Mouse (Mus musculus): ENCODE results near the gene Apof. TPM values are rescaled to one million over a fixed set of nuclear protein-coding genes. Genes with fewer than 3 reads are reported as not detected.
"Not testable (repeated sequence)": the region's sequence is repeated elsewhere in the genome, so short reads cannot be mapped to it uniquely, and the experiment has no call there.

Gene Apof
- polyA plus RNA-seq, 1 experiment from 2014 or later, result not detected

GRCm38 (mm10) chr10:128263393-128264310 is 4.8 kb upstream of the Apof start:
- H3K9me3 ChIP-seq (replicated peaks), result no peaks in the 10 kb centered on the region
- no peaks in the 10 kb centered on the region for H3K36me3 ChIP-seq
- WGBS, result 84% methylated on average over 6 of the region's 6 CpGs
- H3K27ac ChIP-seq (replicated peaks), result no peak overlapping the region
- H3K27me3 ChIP-seq (ENCODE audit: low read depth, poor library complexity, severe bottlenecking), result no peaks in the 10 kb centered on the region
- DNase-seq (ENCODE audit: low spot score), result no peak
- no peak overlapping the region for H3K4me3 ChIP-seq
- no peaks in the 10 kb centered on the region for H3K4me1 ChIP-seq

DNA sequence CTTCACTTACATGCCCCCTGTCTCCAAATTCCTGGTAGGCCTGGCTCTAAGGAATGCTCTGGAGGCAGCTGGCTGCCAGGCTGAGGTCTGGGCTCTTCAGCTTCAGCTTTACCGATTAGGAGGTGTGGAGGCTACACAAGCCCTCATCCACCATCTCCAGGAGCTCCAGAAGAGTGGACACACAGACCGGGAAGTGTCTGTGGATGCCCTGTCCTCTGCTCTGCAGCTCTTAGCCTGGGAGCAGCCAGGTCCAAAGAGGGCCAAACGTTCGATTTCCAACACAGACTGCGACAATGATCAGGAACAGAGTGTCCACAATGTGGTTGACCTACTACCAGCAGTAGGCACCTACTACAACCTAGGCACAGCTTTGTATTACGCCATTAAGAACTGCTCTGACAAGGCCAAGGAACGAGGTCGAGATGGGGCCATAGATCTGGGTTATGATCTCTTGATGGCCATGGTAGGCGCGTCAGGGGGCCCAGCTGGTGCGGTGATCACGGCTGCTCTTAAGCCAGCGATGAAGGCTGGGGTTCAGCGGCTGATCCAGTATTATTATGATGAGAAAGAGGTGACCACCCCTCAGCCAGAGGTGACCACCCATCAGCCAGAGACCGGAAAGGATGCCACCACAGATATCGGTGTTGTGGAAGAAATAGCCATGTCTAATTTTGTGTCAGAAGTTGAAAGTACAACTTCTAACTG is 887 bp downstream of the Apof start:
- WGBS, result 92% methylated on average over 16 of the region's 16 CpGs
- H3K27me3 ChIP-seq (ENCODE audit: low read depth, poor library complexity, severe bottlenecking), result peaks cover 8% of the 10 kb centered on the region
- no peak overlapping the region for H3K27ac ChIP-seq (replicated peaks)
- peaks cover 6% of the 10 kb centered on the region for H3K4me1 ChIP-seq
- no peaks in the 10 kb centered on the region for H3K36me3 ChIP-seq
- no peak overlapping the region for H3K4me3 ChIP-seq
- H3K9me3 ChIP-seq (replicated peaks), result no peaks in the 10 kb centered on the region
- no peak for DNase-seq (ENCODE audit: low spot score)

- under 1% methylated on average over 43 of the region's 43 CpGs for WGBS
- DNase-seq (ENCODE audit: low spot score), result peak; percentile 97
- H3K4me1 ChIP-seq, result peaks cover 6% of the 10 kb centered on the region
- peaks cover 8% of the 10 kb centered on the region for H3K27me3 ChIP-seq (ENCODE audit: low read depth, poor library complexity, severe bottlenecking)
- peak within 1 kb of the TSS; percentile 86 for H3K27ac ChIP-seq (replicated peaks)
- H3K9me3 ChIP-seq (replicated peaks), result no peaks in the 10 kb centered on the region
- H3K36me3 ChIP-seq, result no peaks in the 10 kb centered on the region
- peak within 1 kb of the TSS; percentile 71 for H3K4me3 ChIP-seq
Measured at GRCm38 (mm10) chr10:128270287-128270841, 1.9 kb downstream of the Apof start, which contains the start of gene Stat2. Stat2 (plus strand) TSS chr10:128270559.

DNA sequence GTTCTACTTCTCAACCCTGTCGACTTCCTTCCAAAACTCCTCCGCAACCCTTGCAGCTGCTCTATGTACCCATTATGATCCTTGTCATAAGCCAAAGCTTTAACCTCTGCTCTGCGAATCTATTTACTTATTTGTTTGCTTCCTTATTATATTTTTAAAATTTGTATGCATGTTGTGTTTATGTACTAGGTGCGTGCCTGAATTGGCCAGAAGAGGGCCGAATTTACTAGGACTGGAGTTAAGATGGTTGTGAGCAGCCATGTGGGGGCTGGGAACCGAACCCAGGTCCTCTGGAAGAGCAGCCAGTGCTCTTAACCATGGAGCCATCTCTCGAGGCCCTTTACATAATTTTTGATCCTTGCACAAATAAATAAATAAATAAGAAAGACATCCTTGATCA is 2.4 kb downstream of the Apof start:
- Histone ChIP-seq H3K27ac (replicated peaks) (peak overlapping the region; percentile 86), H3K4me1 (peaks cover 6% of the 10 kb centered on the region), H3K9me3 (replicated peaks) (no peaks in the 10 kb centered on the region), H3K4me3 (peak overlapping the region; percentile 71), H3K36me3 (no peaks in the 10 kb centered on the region), H3K27me3 (ENCODE audit: low read depth, poor library complexity, severe bottlenecking) (peaks cover 8% of the 10 kb centered on the region)
- DNase-seq (ENCODE audit: low spot score), result no peak
- 43% methylated on average over 7 of the region's 7 CpGs for WGBS

- 71% methylated on average over 2 of the region's 2 CpGs for WGBS
- no peak for DNase-seq (ENCODE audit: low spot score)
- Histone ChIP-seq H3K9me3 (replicated peaks) (no peaks in the 10 kb centered on the region), H3K4me3 (no peak overlapping the region), H3K27me3 (ENCODE audit: low read depth, poor library complexity, severe bottlenecking) (peaks cover 8% of the 10 kb centered on the region), H3K36me3 (peaks cover 6% of the 10 kb centered on the region), H3K27ac (replicated peaks) (no peak overlapping the region), H3K4me1 (peaks cover 6% of the 10 kb centered on the region)
Measured at GRCm38 (mm10) chr10:128271883-128272282, 3.4 kb downstream of the Apof start.

GRCm38 (mm10) chr10:128272819-128273439 is 4.5 kb downstream of the Apof start:
- H3K4me3 ChIP-seq; H3K27ac ChIP-seq (replicated peaks); H3K4me1 ChIP-seq; H3K27me3 ChIP-seq (ENCODE audit: low read depth, poor library complexity, severe bottlenecking); H3K9me3 ChIP-seq (replicated peaks); DNase-seq (ENCODE audit: low spot score): not testable (repeated sequence)
- peaks cover 15% of the 10 kb centered on the region for H3K36me3 ChIP-seq
- 90% methylated on average over 6 of the region's 7 CpGs for WGBS

- 87% methylated on average over 1 of the region's 1 CpGs for WGBS
- not testable (repeated sequence) for H3K4me3 ChIP-seq; DNase-seq (ENCODE audit: low spot score); H3K27me3 ChIP-seq (ENCODE audit: low read depth, poor library complexity, severe bottlenecking); H3K9me3 ChIP-seq (replicated peaks); H3K4me1 ChIP-seq; H3K27ac ChIP-seq (replicated peaks)
- peaks cover 37% of the 10 kb centered on the region for H3K36me3 ChIP-seq
Measured at GRCm38 (mm10) chr10:128275374-128275773, 6.9 kb downstream of the Apof start.

DNA sequence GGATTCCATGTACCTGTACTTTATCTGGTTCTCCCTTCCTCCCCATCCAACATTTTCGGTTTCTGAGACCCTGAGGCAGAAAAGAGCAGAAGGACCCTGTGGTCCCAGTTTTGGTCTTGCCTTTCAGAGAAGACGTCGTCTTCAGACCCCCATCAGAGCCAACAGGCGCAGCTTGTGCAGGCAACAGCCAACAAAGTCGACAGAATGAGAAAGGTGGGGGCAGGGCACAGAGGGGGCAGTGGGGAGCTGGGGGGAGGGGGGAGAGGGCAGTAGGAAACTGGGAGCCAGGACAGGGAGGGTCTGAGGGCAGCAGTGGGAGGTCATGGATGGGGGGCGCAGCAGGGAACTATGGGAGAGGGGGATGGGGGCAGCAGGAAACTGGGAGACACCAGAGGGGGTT is 9.7 kb downstream of the Apof start:
- no peaks in the 10 kb centered on the region for H3K4me1 ChIP-seq
- WGBS, result 56% methylated on average over 6 of the region's 6 CpGs
- H3K27ac ChIP-seq (replicated peaks), result no peak overlapping the region
- no peak overlapping the region for H3K4me3 ChIP-seq
- no peaks in the 10 kb centered on the region for H3K27me3 ChIP-seq (ENCODE audit: low read depth, poor library complexity, severe bottlenecking)
- DNase-seq (ENCODE audit: low spot score), result no peak
- no peaks in the 10 kb centered on the region for H3K9me3 ChIP-seq (replicated peaks)
- H3K36me3 ChIP-seq, result peaks cover 65% of the 10 kb centered on the region

GRCm38 (mm10) chr10:128280943-128281342 is 12.5 kb downstream of the Apof start:
- DNase-seq (ENCODE audit: low spot score), result no peak
- H3K27ac ChIP-seq (replicated peaks), result no peak overlapping the region
- 87% methylated on average over 6 of the region's 6 CpGs for WGBS
- H3K27me3 ChIP-seq (ENCODE audit: low read depth, poor library complexity, severe bottlenecking), result no peaks in the 10 kb centered on the region
- no peaks in the 10 kb centered on the region for H3K9me3 ChIP-seq (replicated peaks)
- no peak overlapping the region for H3K4me3 ChIP-seq
- H3K36me3 ChIP-seq, result peaks cover 90% of the 10 kb centered on the region
- no peaks in the 10 kb centered on the region for H3K4me1 ChIP-seq

DNA sequence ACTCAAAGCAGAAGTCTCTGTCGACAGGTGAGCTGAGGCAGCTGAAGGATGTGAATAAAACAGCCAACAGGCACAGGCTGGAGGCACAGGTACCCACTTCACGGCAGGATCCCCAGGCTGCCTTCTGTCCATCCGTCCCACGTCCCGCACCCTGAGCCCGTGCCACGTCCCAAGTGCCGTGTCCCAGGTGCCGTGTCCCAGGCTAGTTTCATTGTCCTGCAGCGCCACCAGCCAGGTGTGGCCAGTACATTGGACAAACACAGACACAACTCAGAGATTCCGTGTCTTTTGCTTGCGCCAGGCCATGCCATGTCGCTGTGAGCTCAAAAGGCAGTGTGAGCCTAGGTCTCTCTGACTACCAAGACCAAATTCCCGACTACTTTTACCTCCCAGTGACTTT is 13.2 kb downstream of the Apof start:
- DNase-seq (ENCODE audit: low spot score), result no peak
- no peaks in the 10 kb centered on the region for H3K9me3 ChIP-seq (replicated peaks)
- H3K4me3 ChIP-seq, result no peak overlapping the region
- no peaks in the 10 kb centered on the region for H3K4me1 ChIP-seq
- peaks cover 91% of the 10 kb centered on the region for H3K36me3 ChIP-seq
- 95% methylated on average over 14 of the region's 14 CpGs for WGBS
- no peaks in the 10 kb centered on the region for H3K27me3 ChIP-seq (ENCODE audit: low read depth, poor library complexity, severe bottlenecking)
- no peak overlapping the region for H3K27ac ChIP-seq (replicated peaks)

- Histone ChIP-seq H3K27me3 (ENCODE audit: low read depth, poor library complexity, severe bottlenecking) (no peaks in the 10 kb centered on the region), H3K27ac (replicated peaks) (no peak overlapping the region), H3K4me3 (no peak overlapping the region), H3K36me3 (peaks cover 79% of the 10 kb centered on the region), H3K9me3 (replicated peaks) (no peaks in the 10 kb centered on the region), H3K4me1 (no peaks in the 10 kb centered on the region)
- WGBS, result 91% methylated on average over 20 of the region's 20 CpGs
- DNase-seq (ENCODE audit: low spot score), result no peak
Measured at GRCm38 (mm10) chr10:128282886-128283450, 14.5 kb downstream of the Apof start.
